Mouse (Mus musculus) adrenal gland, adult 2 months (tissue): ENCODE measurements around the gene C2. TPM values are rescaled to one million over a fixed set of nuclear protein-coding genes. Genes with fewer than 3 reads are reported as not detected.
"Not testable (repeated sequence)": the region's sequence is repeated elsewhere in the genome, so short reads cannot be mapped to it uniquely, and the experiment has no call there.

ENCODE experiments used
- DNase-seq: peaks from one replicate; pipeline ENCODE4 v3.0.0; 2021
- microRNA-seq, 2 experiments: library from miRNA; unstranded; fragments of <30 nt; microRNA quantifications; one replicate each; pipeline ENCODE4 v1.2.0; 2021
- polyA plus RNA-seq: library from polyadenylated mRNA; depleted of rRNA; stranded (reverse); fragments of >200 nt; gene quantifications from 2 replicates; pipeline ENCODE4 v1.2.3, GENCODE M21; 2012; rRNA removed
- total RNA-seq, 2 experiments: library from RNA; stranded (reverse); gene quantifications; 2 replicates each; pipeline ENCODE4 v1.2.3; 2021

Gene C2
- total and polyA plus RNA-seq, 3 experiments: 70.7 to 105 (median 81.4) TPM

GRCm38 (mm10) chr17:34836155-34836855 is 61.8 kb downstream of the C2 start:
- no peak for DNase-seq

GRCm38 (mm10) chr17:34830776-34831175 is 67.3 kb downstream of the C2 start:
- DNase-seq: not testable (repeated sequence)

GRCm38 (mm10) chr17:34814818-34815370 is 83.2 kb downstream of the C2 start:
- no peak for DNase-seq

GRCm38 (mm10) chr17:34813747-34814146 is 84.3 kb downstream of the C2 start:
- DNase-seq: peak; percentile 42

Small RNA genes lying within 50 kb of the gene (microRNA-seq; reads per million reads assigned to microRNA genes)
- 0 to 2.1 reads per million in 2 experiments for gene Mir6970
- gene Mir6971: 3.3 to 4.1 reads per million in 2 experiments
- gene Mir6972: 0.41 to 0.66 reads per million in 2 experiments

Other genes starting within 250 kb of the C2 start
Only the 30 nearest of the 37 such genes appear.
- gene C4b, start 154.4 kb downstream of the C2 start, total RNA-seq: 100 to 1,000 TPM; 121 to 181 TPM
- gene C4b, start 154.4 kb downstream of the C2 start, polyA plus RNA-seq: 48.1 and 51.4 TPM in 2 replicates
- over 10,000 TPM in 1 of 2 experiments, 1,000 to 10,000 TPM in 1; 5,616 to 11,133 TPM for gene Cyp21a1, start 93.7 kb downstream of the C2 start, total RNA-seq
- gene Cyp21a1, start 93.7 kb downstream of the C2 start, polyA plus RNA-seq: 14,410 and 19,594 TPM in 2 replicates
- gene Stk19, start 61.3 kb downstream of the C2 start, total RNA-seq: 10 to 100 TPM; 38.5 to 55.1 TPM
- 139 and 176 TPM in 2 replicates for gene Stk19, start 61.3 kb downstream of the C2 start, polyA plus RNA-seq
- 100 to 1,000 TPM in 1 of 2 experiments, 10 to 100 TPM in 1; 47.0 to 126 TPM for gene Dxo, start 61.2 kb downstream of the C2 start, total RNA-seq
- gene Dxo, start 61.2 kb downstream of the C2 start, polyA plus RNA-seq: 82.7 and 107 TPM in 2 replicates
- gene Skiv2l, start 48.1 kb downstream of the C2 start, total RNA-seq: 10 to 100 TPM; 62.1 to 65.8 TPM
- 105 and 112 TPM in 2 replicates for gene Skiv2l, start 48.1 kb downstream of the C2 start, polyA plus RNA-seq
- 10 to 100 TPM; 55.5 to 67.6 TPM for gene Nelfe, start 47.9 kb downstream of the C2 start, total RNA-seq
- gene Nelfe, start 47.9 kb downstream of the C2 start, polyA plus RNA-seq: 22.8 and 31.5 TPM in 2 replicates
- gene Cfb, start 35.7 kb downstream of the C2 start, total RNA-seq: 10 to 100 TPM; 18.4 to 29.0 TPM
- gene Cfb, start 35.7 kb downstream of the C2 start, polyA plus RNA-seq: 4.6 and 7.9 TPM in 2 replicates
- 10 to 100 TPM; 10.8 to 16.1 TPM for gene Zbtb12, start 18.8 kb downstream of the C2 start, total RNA-seq
- gene Zbtb12, start 18.8 kb downstream of the C2 start, polyA plus RNA-seq: 18.7 and 21.5 TPM in 2 replicates
- not detected for gene Gm20547, start 16.2 kb downstream of the C2 start, total RNA-seq
- gene Gm20547, start 16.2 kb downstream of the C2 start, polyA plus RNA-seq: 0.04 TPM in 1 of 2 replicates, not detected in the other
- gene Ehmt2, start 204 bp upstream of the C2 start, total RNA-seq: 100 to 1,000 TPM; 115 to 131 TPM
- 387 and 452 TPM in 2 replicates for gene Ehmt2, start 204 bp upstream of the C2 start, polyA plus RNA-seq
- gene Slc44a4, start 16.2 kb upstream of the C2 start, total RNA-seq: 1 to 10 TPM in 1 of 2 experiments, under 1 TPM in 1; 0.92 to 1.9 TPM
- 0.33 and 0.50 TPM in 2 replicates for gene Slc44a4, start 16.2 kb upstream of the C2 start, polyA plus RNA-seq
- 10 to 100 TPM; 24.0 to 25.3 TPM for gene Neu1, start 33.0 kb upstream of the C2 start, total RNA-seq
- gene Neu1, start 33.0 kb upstream of the C2 start, polyA plus RNA-seq: 47.2 and 52.8 TPM in 2 replicates
- 100 to 1,000 TPM in 1 of 2 experiments, 10 to 100 TPM in 1; 36.3 to 634 TPM for gene Hspa1b, start 61.0 kb upstream of the C2 start, total RNA-seq
- gene Hspa1b, start 61.0 kb upstream of the C2 start, polyA plus RNA-seq: 48.4 and 85.4 TPM in 2 replicates
- gene Gm20481, start 71.6 kb upstream of the C2 start, total RNA-seq: under 1 TPM in 1 of 2 experiments, not detected in 1; 0.58 TPM
- 1.1 and 1.2 TPM in 2 replicates for gene Gm20481, start 71.6 kb upstream of the C2 start, polyA plus RNA-seq
- gene Hspa1a, start 73.9 kb upstream of the C2 start, total RNA-seq: 100 to 1,000 TPM in 1 of 2 experiments, 10 to 100 TPM in 1; 16.3 to 253 TPM
- gene Hspa1a, start 73.9 kb upstream of the C2 start, polyA plus RNA-seq: 37.1 and 55.2 TPM in 2 replicates
- gene Hspa1l, start 74.4 kb upstream of the C2 start, total RNA-seq: under 1 TPM; 0.28 to 0.29 TPM
- gene Hspa1l, start 74.4 kb upstream of the C2 start, polyA plus RNA-seq: 0.11 and 0.17 TPM in 2 replicates
- gene Lsm2, start 83.6 kb upstream of the C2 start, total RNA-seq: 10 to 100 TPM; 32.9 to 45.8 TPM
- gene Lsm2, start 83.6 kb upstream of the C2 start, polyA plus RNA-seq: 82.4 and 84.8 TPM in 2 replicates
- gene Vars, start 102.7 kb upstream of the C2 start, total RNA-seq: 10 to 100 TPM; 57.9 to 60.2 TPM
- 178 and 214 TPM in 2 replicates for gene Vars, start 102.7 kb upstream of the C2 start, polyA plus RNA-seq
- gene Vwa7, start 118.3 kb upstream of the C2 start, total RNA-seq: under 1 TPM; 0.26 to 0.55 TPM
- 0.97 and 1.8 TPM in 2 replicates for gene Vwa7, start 118.3 kb upstream of the C2 start, polyA plus RNA-seq
- gene Sapcd1, start 129.8 kb upstream of the C2 start, total RNA-seq: under 1 TPM in 1 of 2 experiments, not detected in 1; 0.79 TPM
- gene Sapcd1, start 129.8 kb upstream of the C2 start, polyA plus RNA-seq: 0.83 and 2.0 TPM in 2 replicates
- under 1 TPM; 0.75 to 0.93 TPM for gene Msh5, start 148.5 kb upstream of the C2 start, total RNA-seq
- gene Msh5, start 148.5 kb upstream of the C2 start, polyA plus RNA-seq: 1.3 and 1.7 TPM in 2 replicates
- 100 to 1,000 TPM in 1 of 2 experiments, 10 to 100 TPM in 1; 80.8 to 136 TPM for gene Clic1, start 151.7 kb upstream of the C2 start, total RNA-seq
- gene Clic1, start 151.7 kb upstream of the C2 start, polyA plus RNA-seq: 62.2 and 64.1 TPM in 2 replicates
- 10 to 100 TPM in 1 of 2 experiments, 1 to 10 TPM in 1; 7.2 to 26.6 TPM for gene Ddah2, start 160.8 kb upstream of the C2 start, total RNA-seq
- 25.9 and 35.6 TPM in 2 replicates for gene Ddah2, start 160.8 kb upstream of the C2 start, polyA plus RNA-seq
- not detected for gene Ly6g6c, start 167.1 kb upstream of the C2 start, total RNA-seq
- not detected in 2 replicates for gene Ly6g6c, start 167.1 kb upstream of the C2 start, polyA plus RNA-seq
- not detected for gene Mpig6b, start 167.9 kb upstream of the C2 start, total RNA-seq
- gene Mpig6b, start 167.9 kb upstream of the C2 start, polyA plus RNA-seq: 0.06 TPM in 1 of 2 replicates, not detected in the other
- gene Ly6g6e, start 178.6 kb upstream of the C2 start, total RNA-seq: not detected
- 0.21 and 0.34 TPM in 2 replicates for gene Ly6g6e, start 178.6 kb upstream of the C2 start, polyA plus RNA-seq
- gene Ly6g6d, start 179.8 kb upstream of the C2 start, total RNA-seq: under 1 TPM in 1 of 2 experiments, not detected in 1; 0.45 TPM
- gene Ly6g6d, start 179.8 kb upstream of the C2 start, polyA plus RNA-seq: 0.57 and 1.1 TPM in 2 replicates
- not detected for gene Ly6g6f, start 187.3 kb upstream of the C2 start, total RNA-seq
- not detected in 2 replicates for gene Ly6g6f, start 187.3 kb upstream of the C2 start, polyA plus RNA-seq
- 10 to 100 TPM; 71.8 to 95.8 TPM for gene Abhd16a, start 191.0 kb upstream of the C2 start, total RNA-seq
- 219 and 291 TPM in 2 replicates for gene Abhd16a, start 191.0 kb upstream of the C2 start, polyA plus RNA-seq
- not detected for gene Ly6g5c, start 210.0 kb upstream of the C2 start, total RNA-seq
- gene Ly6g5c, start 210.0 kb upstream of the C2 start, polyA plus RNA-seq: not detected in 2 replicates